Mouse (Mus musculus) adrenal gland, postnatal 36 days (tissue): Measurements from ENCODE around the gene AC134908.4. TPM values are rescaled to one million over a fixed set of nuclear protein-coding genes. Genes with fewer than 3 reads are reported as not detected.

Experiments used
- microRNA-seq: library from miRNA; unstranded; fragments of <30 nt; microRNA quantifications from one replicate; pipeline ENCODE4 v1.2.0, GENCODE M21; 2021
- total RNA-seq, 2 experiments: library from RNA; stranded (reverse); gene quantifications; 2 replicates each; pipeline ENCODE4 v1.2.3; 2021

AC134908.4 gene
- total RNA-seq, 2 experiments from 2014 or later, result not detected

Small RNA genes within 50 kb of the gene (microRNA-seq; reads per million reads assigned to microRNA genes)
- gene Gm25083 (not detected), gene Mir3082 (2.0 reads per million), gene Mir6966 (not detected)

Other genes starting within 250 kb of the AC134908.4 start
- 1 to 10 TPM; 1.3 to 2.5 TPM for gene Sox8, start 225.0 kb downstream of the AC134908.4 start, total RNA-seq
- gene Lmf1, start 216.6 kb downstream of the AC134908.4 start, total RNA-seq, result 10 to 100 TPM; 29.6 to 37.9 TPM
- 1 to 10 TPM; 1.7 to 2.3 TPM for gene Gng13, start 78.5 kb downstream of the AC134908.4 start, total RNA-seq
- gene Chtf18, start 68.2 kb downstream of the AC134908.4 start, total RNA-seq, result 1 to 10 TPM; 3.6 to 4.0 TPM
- 10 to 100 TPM; 12.5 to 13.4 TPM for gene Rpusd1, start 68.0 kb downstream of the AC134908.4 start, total RNA-seq
- gene Mslnl, start 59.6 kb downstream of the AC134908.4 start, total RNA-seq, result not detected
- gene Msln, start 41.3 kb downstream of the AC134908.4 start, total RNA-seq, result 1 to 10 TPM; 5.5 to 8.2 TPM
- 10 to 100 TPM; 26.0 to 31.0 TPM for gene Narfl, start 21.9 kb downstream of the AC134908.4 start, total RNA-seq
- 10 to 100 TPM; 17.6 to 32.8 TPM for gene Haghl, start 10.0 kb downstream of the AC134908.4 start, total RNA-seq
- not detected for gene Ccdc78, start 9.1 kb downstream of the AC134908.4 start, total RNA-seq
- gene Fam173a, start 2.8 kb downstream of the AC134908.4 start, total RNA-seq, result 10 to 100 TPM; 76.7 to 85.4 TPM
- gene Metrn, start 1.5 kb upstream of the AC134908.4 start, total RNA-seq, result 10 to 100 TPM; 24.5 to 27.7 TPM
- 10 to 100 TPM; 19.4 to 34.2 TPM for gene Fbxl16, start 13.4 kb upstream of the AC134908.4 start, total RNA-seq
- gene Wdr24, start 28.0 kb upstream of the AC134908.4 start, total RNA-seq, result 10 to 100 TPM; 16.6 to 20.8 TPM
- 10 to 100 TPM; 87.8 to 93.9 TPM for gene Jmjd8, start 33.2 kb upstream of the AC134908.4 start, total RNA-seq
- 100 to 1,000 TPM; 167 to 173 TPM for gene Stub1, start 37.7 kb upstream of the AC134908.4 start, total RNA-seq
- gene Rhbdl1, start 41.6 kb upstream of the AC134908.4 start, total RNA-seq, result 10 to 100 TPM; 17.4 to 20.3 TPM
- gene Gm20683, start 46.1 kb upstream of the AC134908.4 start, total RNA-seq, result 10 to 100 TPM in 1 of 2 experiments, 1 to 10 TPM in 1; 9.5 to 13.3 TPM
- 100 to 1,000 TPM in 1 of 2 experiments, 10 to 100 TPM in 1; 97.2 to 104 TPM for gene Rhot2, start 49.2 kb upstream of the AC134908.4 start, total RNA-seq
- gene Wdr90, start 65.8 kb upstream of the AC134908.4 start, total RNA-seq, result 10 to 100 TPM; 12.9 to 15.6 TPM
- 100 to 1,000 TPM; 340 to 398 TPM for gene Mcrip2, start 73.1 kb upstream of the AC134908.4 start, total RNA-seq
- gene Mettl26, start 79.4 kb upstream of the AC134908.4 start, total RNA-seq, result 100 to 1,000 TPM; 106 to 124 TPM
- gene Wfikkn1, start 85.2 kb upstream of the AC134908.4 start, total RNA-seq, result 1 to 10 TPM in 1 of 2 experiments, under 1 TPM in 1; 0.99 to 1.2 TPM
- gene Rab40c, start 124.1 kb upstream of the AC134908.4 start, total RNA-seq, result 10 to 100 TPM; 20.6 to 46.0 TPM
- gene Pigq, start 149.3 kb upstream of the AC134908.4 start, total RNA-seq, result 100 to 1,000 TPM in 1 of 2 experiments, 10 to 100 TPM in 1; 96.8 to 117 TPM
- not detected for gene Nhlrc4, start 149.3 kb upstream of the AC134908.4 start, total RNA-seq
- not detected for gene A930017K11Rik, start 156.9 kb upstream of the AC134908.4 start, total RNA-seq
- 10 to 100 TPM; 16.7 to 23.8 TPM for gene Capn15, start 190.1 kb upstream of the AC134908.4 start, total RNA-seq